Mouse (Mus musculus) small intestine, adult 2 months (tissue): ENCODE measurements around the gene Gm17304. TPM values are rescaled to one million over a fixed set of nuclear protein-coding genes. Genes with fewer than 3 reads are reported as not detected.

Experiments
- H3K27ac ChIP-seq: fragments of 200-500 bp; 2 replicates; pipeline ENCODE4 v1.5.1; 2012; ENCODE audit warnings: low read depth, low read length, control low read depth, inconsistent platforms; ENCODE audit not compliant: insufficient read depth
- H3K27me3 ChIP-seq: fragments of 200-500 bp; 2 replicates; pipeline ENCODE4 v1.6.1; 2012; ENCODE audit warnings: mild to moderate bottlenecking, moderate library complexity, low read length, inconsistent platforms; ENCODE audit not compliant: control insufficient read depth, insufficient read depth
- H3K36me3 ChIP-seq: fragments of 200-500 bp; 2 replicates; pipeline ENCODE4 v1.6.1; 2012; ENCODE audit warnings: mild to moderate bottlenecking, low read length, control low read depth, inconsistent platforms; ENCODE audit not compliant: control insufficient read depth, insufficient read depth
- H3K4me1 ChIP-seq: fragments of 200-500 bp; 2 replicates; pipeline ENCODE4 v1.6.1; 2012; ENCODE audit warnings: low read length, inconsistent platforms, mixed read lengths; ENCODE audit not compliant: control insufficient read depth, insufficient read depth, insufficient read length
- H3K4me3 ChIP-seq: fragments of 200-500 bp; 2 replicates; pipeline ENCODE4 v1.5.1; 2012; ENCODE audit warnings: low read depth, mild to moderate bottlenecking, control low read depth, inconsistent platforms, low read length, moderate library complexity
- CTCF ChIP-seq: fragments of 200-500 bp; IDR thresholded peaks from 2 replicates; pipeline ENCODE4 v1.5.1; 2012; ENCODE audit warnings: low read depth, mild to moderate bottlenecking, control low read depth, inconsistent platforms, low read length, moderate library complexity, mixed read lengths; ENCODE audit not compliant: insufficient replicate concordance, insufficient read length; ENCODE audit errors: extremely low read depth
- POLR2A ChIP-seq: fragments of 200-500 bp; IDR thresholded peaks from 2 replicates; pipeline ENCODE4 v1.6.1; 2012; ENCODE audit warnings: low read depth, mild to moderate bottlenecking, control low read depth, inconsistent platforms, low read length, moderate library complexity
- WGBS: fragments of 180-500 bp; shearing (Covaris S2); methylation state at CpG from one replicate; pipeline ENCODE4 v1.1.7; 2018; 5-methylcytosine and 5-hydroxymethylcytosine counted together
- polyA plus RNA-seq: library from polyadenylated mRNA; depleted of rRNA; stranded (reverse); fragments of >200 nt; gene quantifications from 2 replicates; pipeline ENCODE4 v1.2.3, GENCODE M21; 2012

Gene Gm17304
- polyA plus RNA-seq, 1 experiment: not detected

DNA sequence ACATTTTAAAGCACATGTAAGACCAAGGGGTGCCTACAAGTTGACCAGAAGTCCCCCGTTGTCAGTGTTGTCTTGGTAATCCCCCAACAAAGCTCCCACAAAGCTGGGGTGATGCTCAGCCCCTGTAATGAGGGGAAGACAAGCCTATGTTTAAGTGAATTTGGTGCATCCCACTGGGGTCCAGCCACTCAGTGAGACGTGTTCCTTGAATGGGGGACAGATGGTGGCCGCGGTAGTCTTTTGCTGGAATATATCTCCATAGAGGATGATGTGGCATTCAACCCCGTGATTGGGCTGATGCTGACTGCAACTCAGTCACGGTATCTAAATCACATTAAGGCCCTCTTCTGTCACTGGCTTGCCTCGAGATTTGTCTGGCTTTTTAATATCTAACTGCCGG, 9.4 kb upstream of the Gm17304 start:
- TF ChIP-seq POLR2A (no peak), CTCF (no peak)

DNA sequence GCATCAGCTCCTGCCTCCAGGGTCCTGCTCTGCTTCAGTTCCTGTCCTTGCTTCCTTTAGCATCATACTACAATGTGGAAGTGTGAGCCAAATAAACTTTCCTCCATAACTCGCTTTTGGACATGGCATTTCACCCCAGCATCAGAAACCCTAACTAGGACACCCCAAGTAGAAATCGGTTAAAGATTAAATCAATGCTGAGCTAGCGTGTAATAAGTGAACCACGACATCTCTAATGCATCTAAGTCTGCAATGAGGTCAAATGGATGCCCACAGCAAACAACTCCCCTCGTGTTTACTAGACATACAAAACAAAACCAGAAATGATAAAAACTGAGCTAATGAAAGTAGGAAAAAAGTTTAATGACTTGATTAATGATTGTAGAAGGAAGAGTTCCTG, 4.5 kb upstream of the Gm17304 start:
- Histone ChIP-seq H3K27me3 (no peaks in the 10 kb centered on the region), H3K27ac (no peak overlapping the region), H3K4me1 (no peaks in the 10 kb centered on the region), H3K36me3 (no peaks in the 10 kb centered on the region), H3K4me3 (no peak overlapping the region)
- no peak for TF ChIP-seq POLR2A
- no peak for TF ChIP-seq CTCF
- WGBS: 91% methylated on average over 5 of the region's 5 CpGs

More for the DNA sequence above, 9.4 kb upstream of the Gm17304 start:
- Histone ChIP-seq H3K4me1 (no peaks in the 10 kb centered on the region), H3K36me3 (no peaks in the 10 kb centered on the region), H3K27ac (no peak overlapping the region), H3K4me3 (no peak overlapping the region), H3K27me3 (no peaks in the 10 kb centered on the region)
- 92% methylated on average over 8 of the region's 8 CpGs for WGBS

DNA sequence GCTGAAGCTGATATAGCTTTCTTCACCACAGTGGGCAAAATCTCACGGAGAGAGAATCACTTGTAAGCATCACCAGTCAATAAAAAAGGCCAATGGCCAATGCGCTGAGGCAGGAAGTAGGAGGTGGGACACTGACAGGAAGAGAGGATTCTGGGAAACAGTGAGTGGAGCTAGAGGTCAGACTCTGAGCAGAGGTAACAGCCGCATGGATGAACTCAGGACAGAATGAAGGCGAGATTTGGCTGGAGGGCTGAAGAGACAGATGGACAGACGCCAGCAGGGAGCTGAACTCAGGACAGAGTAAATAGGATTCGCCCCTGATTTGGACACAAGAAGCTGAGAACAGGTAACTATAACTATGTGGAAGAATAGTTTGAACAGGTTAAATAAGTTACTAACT, 3.8 kb upstream of the Gm17304 start:
- no peaks in the 10 kb centered on the region for H3K4me1 ChIP-seq
- no peak for TF ChIP-seq POLR2A
- TF ChIP-seq CTCF: no peak
- H3K27ac ChIP-seq: no peak overlapping the region
- whole genome bisulfite sequencing: 87% methylated on average over 6 of the region's 6 CpGs
- no peak overlapping the region for H3K4me3 ChIP-seq
- H3K36me3 ChIP-seq: no peaks in the 10 kb centered on the region
- no peaks in the 10 kb centered on the region for H3K27me3 ChIP-seq

DNA sequence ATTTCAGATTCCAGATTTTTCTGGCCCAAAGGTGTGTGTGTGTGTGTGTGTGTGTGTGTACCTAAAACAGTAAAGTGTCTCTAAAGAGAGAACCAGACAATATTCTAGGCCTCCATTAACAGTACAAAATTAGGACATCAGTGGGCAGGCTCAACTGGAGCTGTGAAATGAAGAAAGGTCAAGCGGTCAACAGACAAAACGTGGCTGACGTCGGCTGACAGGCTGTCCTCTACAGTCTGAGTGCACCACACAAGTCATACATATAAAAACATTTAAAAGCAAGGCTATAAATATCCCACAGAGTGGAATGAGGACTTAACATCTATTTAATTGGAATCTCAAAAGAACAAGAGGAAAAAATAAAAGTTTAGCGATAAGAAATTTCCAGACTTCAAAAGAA, 1.8 kb upstream of the Gm17304 start:
- Histone ChIP-seq H3K27ac (no peak overlapping the region), H3K27me3 (no peaks in the 10 kb centered on the region), H3K4me3 (no peak overlapping the region), H3K36me3 (no peaks in the 10 kb centered on the region), H3K4me1 (no peaks in the 10 kb centered on the region; the same call in 1 of the 2 replicates)
- 97% methylated on average over 5 of the region's 5 CpGs for WGBS
- TF ChIP-seq CTCF (no peak), POLR2A (no peak)

DNA sequence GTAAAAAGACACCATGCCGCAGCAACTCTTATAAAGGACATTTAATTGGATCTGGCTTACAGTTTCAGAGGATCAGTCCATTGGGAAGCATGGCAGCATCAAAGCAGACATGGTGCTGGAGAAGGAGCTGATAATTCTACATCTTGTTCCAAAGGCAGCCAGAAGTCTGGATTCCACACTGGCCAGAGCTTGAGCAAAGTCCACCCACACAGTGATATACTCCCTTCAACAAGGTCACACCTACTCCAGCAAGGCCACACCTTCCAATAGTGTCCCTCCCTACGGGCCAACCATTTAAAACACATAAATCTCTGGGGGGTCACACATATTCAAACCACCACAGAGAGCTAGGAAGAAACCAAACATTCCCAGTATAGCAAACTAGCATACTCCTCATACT, 3.3 kb downstream of the Gm17304 start:
- TF ChIP-seq CTCF: no peak
- no peak for TF ChIP-seq POLR2A

DNA sequence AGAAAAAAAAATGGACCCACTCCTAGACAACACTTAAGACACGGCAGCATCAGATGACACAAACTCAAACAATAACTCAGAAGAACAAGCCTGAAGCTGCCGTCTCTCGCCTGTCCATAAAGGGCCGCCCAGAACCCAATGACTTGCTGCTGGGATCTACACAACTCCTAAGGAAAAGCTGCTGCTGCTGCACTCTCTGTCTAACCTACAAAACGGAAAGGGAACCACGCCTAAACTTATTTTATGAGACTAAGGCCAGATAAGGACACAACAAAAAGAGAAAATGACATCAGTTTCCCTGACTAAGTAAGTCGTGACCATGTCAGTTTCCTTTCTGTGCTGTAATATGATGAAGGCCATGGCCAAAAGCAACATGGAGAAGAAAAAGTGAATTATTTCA, 5.7 kb downstream of the Gm17304 start:
- peaks cover 9% of the 10 kb centered on the region; the same call in 1 of the 2 replicates for H3K36me3 ChIP-seq
- H3K4me1 ChIP-seq: no peaks in the 10 kb centered on the region; the same call in 1 of the 2 replicates
- no peak for TF ChIP-seq CTCF
- TF ChIP-seq POLR2A: no peak
- H3K4me3 ChIP-seq: no peak overlapping the region
- 69% methylated on average over 7 of the region's 7 CpGs for WGBS
- no peak overlapping the region for H3K27ac ChIP-seq
- no peaks in the 10 kb centered on the region for H3K27me3 ChIP-seq

More for the DNA sequence above, 3.3 kb downstream of the Gm17304 start:
- H3K4me1 ChIP-seq: no peaks in the 10 kb centered on the region; the same call in 1 of the 2 replicates
- 71% methylated on average over 2 of the region's 2 CpGs for WGBS
- no peak overlapping the region for H3K4me3 ChIP-seq
- no peak overlapping the region for H3K27ac ChIP-seq
- H3K36me3 ChIP-seq: 0 out of 2 replicates have a peak, but pooled peaks cover 3% of the 10 kb centered on the region
- H3K27me3 ChIP-seq: no peaks in the 10 kb centered on the region

DNA sequence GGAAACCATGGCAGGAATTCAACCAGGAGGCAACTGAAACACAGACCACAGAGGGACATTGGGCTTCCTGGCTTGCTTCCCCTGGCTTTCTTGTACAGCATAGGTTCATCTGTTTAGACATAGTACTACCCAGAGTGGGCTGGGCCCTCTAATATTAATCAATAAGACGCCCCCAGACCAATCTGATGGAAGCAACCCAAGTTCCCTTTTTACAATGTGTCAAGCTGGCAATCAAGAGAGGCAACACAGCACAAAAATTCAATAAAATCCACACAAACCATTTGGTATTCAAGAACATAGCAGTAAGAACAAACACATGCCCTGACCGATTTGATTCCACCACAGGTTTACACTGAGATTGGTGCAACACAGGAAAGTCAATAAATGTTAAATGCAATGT, 6.1 kb downstream of the Gm17304 start:
- H3K27me3 ChIP-seq: no peaks in the 10 kb centered on the region
- no peak overlapping the region for H3K27ac ChIP-seq
- 86% methylated on average over 2 of the region's 2 CpGs for WGBS
- peaks cover 9% of the 10 kb centered on the region; the same call in 1 of the 2 replicates for H3K36me3 ChIP-seq
- no peak for TF ChIP-seq CTCF
- no peak for TF ChIP-seq POLR2A
- H3K4me3 ChIP-seq: no peak overlapping the region
- no peaks in the 10 kb centered on the region; the same call in 1 of the 2 replicates for H3K4me1 ChIP-seq
